Mouse (Mus musculus) megakaryocyte, embryonic 14.5 days (primary cell): ENCODE data around the gene Vmn1r42. TPM values are rescaled to one million over a fixed set of nuclear protein-coding genes. Genes with fewer than 3 reads are reported as not detected.
"Not testable (repeated sequence)": the region's sequence is repeated elsewhere in the genome, so short reads cannot be mapped to it uniquely, and the experiment has no call there.

Experiments
- H3K27me3 ChIP-seq: replicated peaks from 2 replicates; pipeline ENCODE3; 2012; ENCODE audit warnings: inconsistent platforms
- H3K36me3 ChIP-seq: replicated peaks from 2 replicates; pipeline ENCODE3; 2012; ENCODE audit warnings: low read length, inconsistent platforms, mixed read lengths
- H3K4me1 ChIP-seq: 2 replicates; pipeline ENCODE4 v1.6.1; 2012; ENCODE audit warnings: inconsistent platforms
- H3K4me3 ChIP-seq: replicated peaks from 2 replicates; pipeline ENCODE3; 2012; ENCODE audit warnings: moderate library complexity, mild to moderate bottlenecking, inconsistent platforms
- H3K9me3 ChIP-seq: 2 replicates; pipeline ENCODE4 v1.6.1; 2012; ENCODE audit warnings: inconsistent platforms
- FLI1 ChIP-seq: IDR thresholded peaks from 2 replicates; pipeline ENCODE4 v1.6.1; 2012; ENCODE audit warnings: low read length, inconsistent platforms, mixed read lengths
- GATA1 ChIP-seq: IDR thresholded peaks from 3 replicates; pipeline ENCODE4 v1.6.1; 2012; ENCODE audit warnings: mixed read lengths, low read length, inconsistent platforms, borderline replicate concordance
- polyA plus RNA-seq: library from polyadenylated mRNA; stranded (reverse); fragments of >175 nt; gene quantifications from 2 replicates; pipeline ENCODE4 v1.2.3, GENCODE M21; 2012; ENCODE audit warnings: low replicate concordance; ENCODE audit not compliant: insufficient read depth

Vmn1r42 gene
- polyA plus RNA-seq = not detected in 2 replicates

DNA sequence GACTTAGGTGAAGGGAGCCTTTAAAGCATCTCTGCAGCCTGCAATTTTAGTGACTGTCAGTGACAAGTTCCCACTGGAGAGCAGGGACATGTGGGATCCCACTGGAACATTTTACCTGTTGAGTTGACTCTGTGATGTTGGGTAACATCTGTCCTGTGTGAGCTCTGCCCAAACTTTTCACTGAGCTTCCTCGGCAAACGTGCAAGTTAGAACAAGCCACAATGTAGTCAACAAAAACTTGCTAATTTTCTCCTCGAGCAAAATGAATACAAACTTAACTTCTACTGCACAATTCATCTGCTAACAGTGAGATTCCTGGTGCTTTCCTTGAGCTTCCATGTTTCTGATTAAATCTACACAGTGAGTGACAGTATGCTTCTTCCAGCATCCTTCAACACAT lies at the start of gene Vmn1r42, which contains the start of gene Vmn1r43:
Gene Vmn1r42 (minus strand): TSS at position 101 of the 400 bp plus-strand sequence.
Gene Vmn1r43 (minus strand): TSS at position 101 of the 400 bp plus-strand sequence.
- H3K4me1 ChIP-seq, H3K4me3 ChIP-seq, H3K9me3 ChIP-seq, H3K36me3 ChIP-seq, H3K27me3 ChIP-seq: not testable (repeated sequence)

DNA sequence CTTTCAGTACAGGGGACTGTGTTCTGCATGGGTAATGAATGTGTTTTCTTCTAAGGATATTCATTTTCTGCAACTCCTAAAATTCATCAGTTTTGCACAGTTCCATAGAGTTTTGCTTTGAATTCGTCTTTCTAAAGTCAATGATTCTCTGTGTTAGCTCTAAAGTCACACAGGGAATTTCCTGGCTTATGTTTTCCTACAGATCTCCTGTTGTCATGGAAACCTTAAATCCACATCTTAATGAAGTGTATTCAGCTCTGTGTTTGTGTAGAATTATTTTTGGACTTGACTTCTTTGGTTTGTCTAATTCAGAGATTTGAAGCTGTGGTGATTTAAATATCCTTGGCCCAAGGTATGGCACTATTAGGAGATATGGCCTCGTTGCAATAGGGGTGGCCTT lies 7.6 kb upstream of the Vmn1r42 start:
- TF ChIP-seq GATA1 (no peak), FLI1 (no peak)
- Histone ChIP-seq H3K4me1 (no peaks in the 10 kb centered on the region), H3K9me3 (no peaks in the 10 kb centered on the region), H3K27me3 (no peaks in the 10 kb centered on the region), H3K36me3 (no peaks in the 10 kb centered on the region), H3K4me3 (no peak overlapping the region)

DNA sequence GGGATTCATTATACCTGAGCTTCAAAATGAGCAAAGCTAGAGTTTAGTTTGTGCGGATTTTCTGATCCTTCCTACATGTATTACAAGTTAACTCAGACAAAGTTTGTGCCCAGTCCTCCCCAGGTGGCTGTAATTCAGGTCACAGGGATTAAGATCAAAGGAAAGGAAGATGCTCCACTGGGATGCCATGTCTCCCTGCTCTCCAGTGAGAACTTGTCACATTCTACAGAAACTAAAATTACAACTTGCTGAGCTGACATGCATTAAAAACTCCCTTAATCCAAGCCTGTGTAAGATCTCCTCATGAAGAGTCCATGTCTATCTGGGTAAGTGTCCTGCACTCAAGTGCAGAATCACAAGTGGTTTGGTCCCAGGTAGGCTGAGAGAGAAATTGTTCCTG lies 7.1 kb upstream of the Vmn1r42 start, which contains the start of gene Vmn1r44:
Gene Vmn1r44 (plus strand): TSS at position 301 of the 400 bp plus-strand sequence.
- Histone ChIP-seq H3K27me3 (no peaks in the 10 kb centered on the region), H3K4me3 (no peak within 1 kb of the TSS), H3K36me3 (no peaks in the 10 kb centered on the region), H3K9me3 (no peaks in the 10 kb centered on the region), H3K4me1 (no peaks in the 10 kb centered on the region)
- TF ChIP-seq GATA1 (no peak), FLI1 (no peak)

DNA sequence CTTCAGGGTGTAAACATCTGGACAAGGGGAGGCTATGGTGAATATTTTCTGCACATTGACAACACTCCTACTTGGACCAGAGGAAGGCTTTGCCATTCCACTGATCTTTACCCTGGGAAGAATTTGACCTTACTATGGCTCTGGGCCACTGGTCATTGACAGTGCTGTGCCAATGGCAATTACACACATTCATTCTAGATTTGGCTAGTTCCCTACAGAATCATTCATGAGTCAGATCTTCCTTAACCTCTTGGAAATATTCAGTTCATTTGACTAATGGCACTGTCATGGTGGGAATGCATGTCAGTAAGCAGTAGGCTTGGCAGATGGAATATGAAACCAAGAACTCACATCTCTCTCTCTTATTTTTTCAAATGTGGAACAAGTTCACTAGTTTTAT lies 4.7 kb upstream of the Vmn1r42 start:
- Histone ChIP-seq H3K4me1 (no peaks in the 10 kb centered on the region), H3K27me3 (no peaks in the 10 kb centered on the region), H3K9me3 (no peaks in the 10 kb centered on the region), H3K36me3 (no peaks in the 10 kb centered on the region), H3K4me3 (no peak overlapping the region)
- TF ChIP-seq GATA1 (no peak), FLI1 (no peak)

DNA sequence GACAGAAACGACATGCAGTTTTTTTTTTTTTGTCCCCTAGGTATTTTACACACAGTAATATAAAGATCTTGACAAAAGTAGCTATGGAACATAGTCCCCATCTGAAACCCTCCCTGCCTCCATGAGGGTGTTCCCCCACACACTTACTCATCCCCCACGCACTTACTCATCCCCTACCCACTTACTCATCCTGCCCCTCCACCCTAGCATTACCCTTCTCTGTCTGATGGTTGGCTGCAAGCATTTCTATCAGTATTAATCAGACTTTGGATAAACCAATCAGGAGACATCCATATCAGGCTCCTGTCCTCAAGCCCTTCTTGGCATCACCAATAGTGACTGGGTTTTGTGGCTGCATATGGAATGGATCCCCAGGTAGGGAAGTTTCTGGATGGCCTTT lies 750 bp upstream of the Vmn1r42 start:
- Histone ChIP-seq H3K4me3 (no peak overlapping the region), H3K36me3 (no peaks in the 10 kb centered on the region), H3K4me1 (no peaks in the 10 kb centered on the region), H3K27me3 (no peaks in the 10 kb centered on the region), H3K9me3 (no peaks in the 10 kb centered on the region)
- TF ChIP-seq FLI1 = no peak
- TF ChIP-seq GATA1 = no peak

DNA sequence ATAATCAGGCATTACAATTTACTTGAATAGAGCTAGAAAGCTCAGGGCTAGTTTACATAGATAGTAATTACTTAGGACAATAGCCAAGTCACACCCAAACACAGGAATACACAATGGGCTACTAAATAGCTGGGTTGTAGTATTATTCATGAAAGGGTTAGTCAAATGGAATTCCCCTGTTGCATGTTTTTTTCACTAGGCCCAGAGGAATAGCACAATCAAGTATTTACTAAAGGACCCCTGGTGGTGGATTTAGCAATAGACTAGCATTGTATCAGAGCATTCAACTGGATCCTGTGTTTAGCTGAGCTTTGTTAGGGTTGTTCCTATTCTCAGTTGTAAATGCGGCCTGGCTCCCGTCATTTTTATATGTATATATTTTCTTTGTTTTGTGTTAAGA lies 8.2 kb downstream of the Vmn1r42 start:
- Histone ChIP-seq H3K9me3 (peaks cover 35% of the 10 kb centered on the region), H3K27me3 (no peaks in the 10 kb centered on the region), H3K36me3 (no peaks in the 10 kb centered on the region), H3K4me1 (no peaks in the 10 kb centered on the region), H3K4me3 (no peak overlapping the region)
- TF ChIP-seq GATA1 = no peak

DNA sequence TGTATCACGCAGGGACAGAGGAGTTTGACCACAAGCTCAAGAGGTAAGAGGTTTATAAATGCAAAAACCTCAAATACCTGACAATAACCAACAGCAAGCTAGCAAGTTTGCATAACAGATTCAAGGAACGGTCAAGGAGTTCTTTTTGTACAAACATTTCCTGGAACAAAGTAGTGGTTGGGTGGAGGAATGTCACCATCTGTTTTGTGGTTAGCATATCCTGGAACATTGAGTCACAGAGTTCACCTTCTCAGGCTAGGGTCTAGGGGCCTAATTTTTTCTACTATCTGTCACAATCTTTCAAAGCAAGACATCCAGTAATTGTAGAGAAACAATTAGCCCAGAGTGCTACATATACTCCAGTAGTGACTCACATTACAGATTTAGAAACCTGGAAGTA lies 8.9 kb downstream of the Vmn1r42 start:
- Histone ChIP-seq H3K4me3 (no peak overlapping the region), H3K36me3 (no peaks in the 10 kb centered on the region), H3K4me1 (no peaks in the 10 kb centered on the region), H3K27me3 (no peaks in the 10 kb centered on the region), H3K9me3 (peaks cover 36% of the 10 kb centered on the region)
- no peak for TF ChIP-seq FLI1
- TF ChIP-seq GATA1 = no peak

DNA sequence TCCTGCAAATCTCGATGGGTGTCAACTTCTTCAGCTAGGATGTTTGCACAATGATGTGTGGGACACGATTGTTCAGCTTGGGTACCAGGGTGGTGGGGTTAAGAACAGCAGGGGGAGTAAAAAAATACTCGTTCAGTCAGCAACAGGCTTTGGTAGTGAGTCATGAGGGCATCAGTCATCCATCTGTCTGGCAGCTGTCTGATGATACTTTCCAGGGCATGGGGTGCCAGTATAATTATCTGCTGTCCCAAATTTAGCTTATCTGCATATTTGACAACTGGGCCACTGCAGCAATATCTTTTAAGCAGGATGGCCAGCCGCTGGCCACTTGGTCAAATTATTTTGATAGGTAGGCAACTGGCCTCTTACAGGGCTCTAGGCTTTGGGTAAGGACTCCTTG lies 12.4 kb downstream of the Vmn1r42 start:
- TF ChIP-seq FLI1 (no peak), GATA1 (no peak)
- Histone ChIP-seq H3K27me3 (no peaks in the 10 kb centered on the region), H3K4me1 (no peaks in the 10 kb centered on the region), H3K4me3 (no peak overlapping the region), H3K9me3 (peaks cover 54% of the 10 kb centered on the region), H3K36me3 (no peaks in the 10 kb centered on the region)

DNA sequence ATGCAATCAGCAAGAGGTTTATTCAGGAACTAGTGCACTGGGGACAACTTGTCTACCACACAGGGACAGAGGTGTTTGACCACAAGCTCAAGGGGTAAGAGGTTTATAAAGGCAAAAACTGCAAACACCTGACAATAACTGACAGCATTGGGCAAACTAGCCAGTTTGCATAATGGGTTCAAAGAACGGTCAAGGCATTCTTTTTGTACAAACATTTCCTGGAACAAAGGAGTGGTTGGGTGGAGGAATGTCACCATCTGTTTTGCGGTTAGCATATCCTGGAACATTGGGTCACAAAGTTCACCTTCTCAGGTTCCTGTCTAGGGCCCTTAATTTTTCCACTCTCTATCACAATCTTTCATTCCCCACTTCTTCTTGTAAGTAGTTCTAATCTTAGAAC lies 16.4 kb downstream of the Vmn1r42 start:
- TF ChIP-seq GATA1 (no peak), FLI1 (no peak)
- Histone ChIP-seq H3K36me3 (no peaks in the 10 kb centered on the region), H3K27me3 (no peaks in the 10 kb centered on the region), H3K4me3 (no peak overlapping the region), H3K4me1 (no peaks in the 10 kb centered on the region), H3K9me3 (peaks cover 43% of the 10 kb centered on the region)

DNA sequence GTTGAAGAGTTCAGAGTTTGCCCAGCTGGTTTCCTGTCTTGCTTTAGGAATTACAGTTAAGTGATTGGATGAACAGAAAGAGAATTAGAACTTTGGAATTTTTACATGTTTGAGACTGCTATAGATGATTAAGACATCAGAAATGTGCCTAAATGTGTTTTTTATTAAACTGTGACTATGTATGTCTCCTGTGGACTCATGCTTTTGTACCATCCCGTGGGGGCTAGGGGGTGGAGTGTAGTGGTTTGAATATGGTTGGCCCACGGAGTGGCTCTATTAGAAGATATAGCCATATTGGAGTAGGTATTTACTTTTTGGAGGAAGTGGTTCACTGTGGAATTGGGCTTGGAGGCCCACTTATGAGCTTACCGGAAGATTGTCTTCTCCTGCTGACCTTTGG lies 18.7 kb downstream of the Vmn1r42 start:
- Histone ChIP-seq H3K4me3 (no peak overlapping the region), H3K4me1 (no peaks in the 10 kb centered on the region), H3K27me3 (no peaks in the 10 kb centered on the region), H3K9me3 (peaks cover 30% of the 10 kb centered on the region), H3K36me3 (no peaks in the 10 kb centered on the region)
- TF ChIP-seq FLI1 (no peak), GATA1 (no peak)

Other genes starting within 250 kb of the Vmn1r42 start
- gene Txnrd3, start 232.4 kb downstream of the Vmn1r42 start, polyA plus RNA-seq = 1.4 TPM in 1 of 2 replicates, not detected in the other
- not detected in 2 replicates for gene Vmn1r40, start 168.9 kb downstream of the Vmn1r42 start, polyA plus RNA-seq
- gene Vmn1r41, start 135.6 kb downstream of the Vmn1r42 start, polyA plus RNA-seq = not detected in 2 replicates
- gene Vmn1r43, start within 50 bp of the Vmn1r42 start, polyA plus RNA-seq = not detected in 2 replicates
- gene Vmn1r44, start 7.2 kb upstream of the Vmn1r42 start, polyA plus RNA-seq = not detected in 2 replicates
- gene Vmn1r45, start 64.2 kb upstream of the Vmn1r42 start, polyA plus RNA-seq = not detected in 2 replicates
- not detected in 2 replicates for gene Vmn1r46, start 92.9 kb upstream of the Vmn1r42 start, polyA plus RNA-seq
- not detected in 2 replicates for gene Vmn1r47, start 139.7 kb upstream of the Vmn1r42 start, polyA plus RNA-seq
- gene Vmn1r48, start 160.4 kb upstream of the Vmn1r42 start, polyA plus RNA-seq = not detected in 2 replicates
- gene Vmn1r49, start 202.1 kb upstream of the Vmn1r42 start, polyA plus RNA-seq = not detected in 2 replicates
- not detected in 2 replicates for gene Vmn1r50, start 225.0 kb upstream of the Vmn1r42 start, polyA plus RNA-seq
- gene Vmn1r51, start 246.2 kb upstream of the Vmn1r42 start, polyA plus RNA-seq = 0.03 TPM in 1 of 2 replicates, not detected in the other